Mouse (Mus musculus): Measurements from ENCODE around the gene Plcg1. TPM values are rescaled to one million over a fixed set of nuclear protein-coding genes. Genes with fewer than 3 reads are reported as not detected.

Plcg1 gene
- polyA plus RNA-seq, 1 experiment = 78.5 TPM

GRCm38 (mm10) chr2:160764386-160764785, 33.3 kb downstream of the Plcg1 start:
- H3K4me1 ChIP-seq (ENCODE audit: control insufficient read depth, insufficient read depth, low read length) = peaks cover 10% of the 10 kb centered on the region
- no peak overlapping the region for H3K4me3 ChIP-seq (ENCODE audit: insufficient read depth, low read length)
- no peak overlapping the region for H3K27ac ChIP-seq (ENCODE audit: insufficient read depth, low read length)
- TF ChIP-seq POLR2A (IDR thresholded peaks at IDR 0.05; ENCODE audit: extremely low read depth, insufficient read depth, low read length) = no peak
- TF ChIP-seq CTCF (IDR thresholded peaks at IDR 0.05; ENCODE audit: extremely low read depth, insufficient read depth, low read length) = no peak

- H3K4me3 ChIP-seq (ENCODE audit: insufficient read depth, low read length) = no peak overlapping the region
- H3K27ac ChIP-seq (ENCODE audit: insufficient read depth, low read length) = no peak overlapping the region
- TF ChIP-seq CTCF (IDR thresholded peaks at IDR 0.05; ENCODE audit: extremely low read depth, insufficient read depth, low read length) (no peak), POLR2A (IDR thresholded peaks at IDR 0.05; ENCODE audit: extremely low read depth, insufficient read depth, low read length) (no peak)
- peaks cover 10% of the 10 kb centered on the region for H3K4me1 ChIP-seq (ENCODE audit: control insufficient read depth, insufficient read depth, low read length)
Measured at GRCm38 (mm10) chr2:160765096-160765495, 34.0 kb downstream of the Plcg1 start.

GRCm38 (mm10) chr2:160766371-160766771, 35.3 kb downstream of the Plcg1 start:
- Histone ChIP-seq H3K27ac (ENCODE audit: insufficient read depth, low read length) (peak overlapping the region; percentile 43; the same call in 1 of the 2 replicates), H3K4me3 (ENCODE audit: insufficient read depth, low read length) (no peak overlapping the region), H3K4me1 (ENCODE audit: control insufficient read depth, insufficient read depth, low read length) (peaks cover 10% of the 10 kb centered on the region)
- TF ChIP-seq POLR2A (IDR thresholded peaks at IDR 0.05; ENCODE audit: extremely low read depth, insufficient read depth, low read length) (no peak), CTCF (IDR thresholded peaks at IDR 0.05; ENCODE audit: extremely low read depth, insufficient read depth, low read length) (no peak)

- H3K27ac ChIP-seq (ENCODE audit: insufficient read depth, low read length) = peak overlapping the region; percentile 51; the same call in 1 of the 2 replicates
- no peak for TF ChIP-seq CTCF (IDR thresholded peaks at IDR 0.05; ENCODE audit: extremely low read depth, insufficient read depth, low read length)
- TF ChIP-seq POLR2A (IDR thresholded peaks at IDR 0.05; ENCODE audit: extremely low read depth, insufficient read depth, low read length) = no peak
- H3K4me3 ChIP-seq (ENCODE audit: insufficient read depth, low read length) = no peak overlapping the region
- H3K4me1 ChIP-seq (ENCODE audit: control insufficient read depth, insufficient read depth, low read length) = peaks cover 10% of the 10 kb centered on the region
Measured at GRCm38 (mm10) chr2:160767201-160767600, 36.1 kb downstream of the Plcg1 start.

GRCm38 (mm10) chr2:160768097-160768695, 37.1 kb downstream of the Plcg1 start:
- H3K4me1 ChIP-seq (ENCODE audit: control insufficient read depth, insufficient read depth, low read length) = peaks cover 10% of the 10 kb centered on the region
- no peak overlapping the region for H3K4me3 ChIP-seq (ENCODE audit: insufficient read depth, low read length)
- H3K27ac ChIP-seq (ENCODE audit: insufficient read depth, low read length) = peak overlapping the region; percentile 33; the same call in 1 of the 2 replicates
- TF ChIP-seq CTCF (IDR thresholded peaks at IDR 0.05; ENCODE audit: extremely low read depth, insufficient read depth, low read length) (no peak), POLR2A (IDR thresholded peaks at IDR 0.05; ENCODE audit: extremely low read depth, insufficient read depth, low read length) (no peak)

- TF ChIP-seq POLR2A (IDR thresholded peaks at IDR 0.05; ENCODE audit: extremely low read depth, insufficient read depth, low read length) (no peak), CTCF (IDR thresholded peaks at IDR 0.05; ENCODE audit: extremely low read depth, insufficient read depth, low read length) (no peak)
- Histone ChIP-seq H3K4me3 (ENCODE audit: insufficient read depth, low read length) (no peak overlapping the region), H3K27ac (ENCODE audit: insufficient read depth, low read length) (no peak overlapping the region), H3K4me1 (ENCODE audit: control insufficient read depth, insufficient read depth, low read length) (peaks cover 10% of the 10 kb centered on the region)
Measured at GRCm38 (mm10) chr2:160768997-160769396, 37.9 kb downstream of the Plcg1 start.

GRCm38 (mm10) chr2:160770409-160770808, 39.3 kb downstream of the Plcg1 start:
- H3K4me3 ChIP-seq (ENCODE audit: insufficient read depth, low read length) = no peak overlapping the region
- peaks cover 10% of the 10 kb centered on the region for H3K4me1 ChIP-seq (ENCODE audit: control insufficient read depth, insufficient read depth, low read length)
- TF ChIP-seq POLR2A (IDR thresholded peaks at IDR 0.05; ENCODE audit: extremely low read depth, insufficient read depth, low read length) = no peak
- no peak overlapping the region for H3K27ac ChIP-seq (ENCODE audit: insufficient read depth, low read length)

- H3K4me1 ChIP-seq (ENCODE audit: control insufficient read depth, insufficient read depth, low read length) = peaks cover 10% of the 10 kb centered on the region
- TF ChIP-seq CTCF (IDR thresholded peaks at IDR 0.05; ENCODE audit: extremely low read depth, insufficient read depth, low read length) = no peak
- no peak for TF ChIP-seq POLR2A (IDR thresholded peaks at IDR 0.05; ENCODE audit: extremely low read depth, insufficient read depth, low read length)
- H3K4me3 ChIP-seq (ENCODE audit: insufficient read depth, low read length) = no peak overlapping the region
- no peak overlapping the region for H3K27ac ChIP-seq (ENCODE audit: insufficient read depth, low read length)
Measured at GRCm38 (mm10) chr2:160770871-160771270, 39.8 kb downstream of the Plcg1 start.

GRCm38 (mm10) chr2:160771325-160772276, 40.5 kb downstream of the Plcg1 start:
- H3K4me3 ChIP-seq (ENCODE audit: insufficient read depth, low read length) = no peak overlapping the region
- H3K4me1 ChIP-seq (ENCODE audit: control insufficient read depth, insufficient read depth, low read length) = peaks cover 8% of the 10 kb centered on the region
- H3K27ac ChIP-seq (ENCODE audit: insufficient read depth, low read length) = no peak overlapping the region
- TF ChIP-seq POLR2A (IDR thresholded peaks at IDR 0.05; ENCODE audit: extremely low read depth, insufficient read depth, low read length) = no peak
- TF ChIP-seq CTCF (IDR thresholded peaks at IDR 0.05; ENCODE audit: extremely low read depth, insufficient read depth, low read length) = no peak

All from cortical plate, adult 2 months (tissue).